Mouse (Mus musculus) frontal cortex, postnatal 10 days (tissue): Measurements from ENCODE around the gene Pdlim4.

Experiments
- DNase-seq, 2 experiments: peaks; one replicate each; pipeline ENCODE4 v3.0.0; 2022; ENCODE audit warnings: low spot score in 2 of 2, mixed read lengths in 1 of 2

Pdlim4 gene

GRCm38 (mm10) chr11:54092188-54092587 lies 23.4 kb upstream of the Pdlim4 start:
- no peak for DNase-seq

DNA sequence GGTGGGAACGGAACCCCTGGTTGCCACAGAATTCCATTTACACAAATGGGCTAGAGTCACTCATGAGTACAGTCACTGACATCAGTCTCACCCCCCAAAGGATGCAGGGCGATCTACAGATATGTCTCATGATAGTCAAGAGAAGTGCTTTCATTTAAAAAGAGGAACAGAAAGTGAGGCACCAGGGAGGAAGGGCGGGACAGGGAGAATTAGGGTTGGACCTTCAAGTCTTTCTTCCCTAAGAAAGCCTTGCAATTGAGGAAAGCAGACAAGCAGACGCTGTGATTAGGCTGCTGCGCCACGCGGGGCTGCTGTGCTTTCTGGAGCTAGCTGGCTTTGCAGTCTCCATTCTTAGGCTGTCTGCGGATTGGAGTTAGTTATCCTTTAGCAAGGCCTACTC lies 22.9 kb upstream of the Pdlim4 start:
- no peak for DNase-seq

GRCm38 (mm10) chr11:54090091-54090879 lies 21.5 kb upstream of the Pdlim4 start:
- no peak for DNase-seq

- peak in 1 of 2 experiments; percentile 66 for DNase-seq
These were observed 20.1 kb upstream of the Pdlim4 start for GRCm38 (mm10) chr11:54088947-54089317.

DNA sequence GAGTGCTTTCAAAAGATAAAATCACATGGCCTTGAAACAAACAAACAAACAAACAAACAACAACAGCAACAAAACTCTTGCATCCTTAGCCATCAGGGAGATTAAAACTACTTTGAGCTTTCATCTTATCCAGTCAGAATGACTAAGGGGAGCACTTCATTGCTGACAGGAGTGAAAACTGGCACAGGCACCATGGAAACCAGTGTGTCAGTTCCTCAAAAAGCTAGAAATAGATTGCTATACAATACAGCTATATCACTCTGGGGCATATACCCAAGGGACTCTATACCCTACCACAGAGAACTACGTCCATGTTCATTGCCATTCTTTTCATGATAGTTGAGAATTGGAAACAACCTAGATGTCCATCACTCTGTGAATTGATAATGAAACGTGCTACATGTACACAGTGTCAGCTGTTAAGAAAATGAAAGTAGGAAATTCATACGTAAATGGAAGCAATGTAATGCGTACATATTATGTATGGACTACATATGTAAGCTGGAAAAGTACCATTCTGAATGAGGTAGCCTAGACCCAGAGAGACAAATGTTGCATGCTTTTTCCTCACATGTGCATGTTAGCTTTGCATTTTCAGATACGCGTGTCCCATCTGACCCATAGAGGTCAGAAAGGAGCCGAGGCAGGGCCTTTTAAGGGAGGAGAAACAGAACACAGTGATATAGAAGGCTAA lies 19.6 kb upstream of the Pdlim4 start:
- DNase-seq, result no peak

- no peak for DNase-seq
These were observed 17.0 kb upstream of the Pdlim4 start for GRCm38 (mm10) chr11:54085816-54086215.

DNA sequence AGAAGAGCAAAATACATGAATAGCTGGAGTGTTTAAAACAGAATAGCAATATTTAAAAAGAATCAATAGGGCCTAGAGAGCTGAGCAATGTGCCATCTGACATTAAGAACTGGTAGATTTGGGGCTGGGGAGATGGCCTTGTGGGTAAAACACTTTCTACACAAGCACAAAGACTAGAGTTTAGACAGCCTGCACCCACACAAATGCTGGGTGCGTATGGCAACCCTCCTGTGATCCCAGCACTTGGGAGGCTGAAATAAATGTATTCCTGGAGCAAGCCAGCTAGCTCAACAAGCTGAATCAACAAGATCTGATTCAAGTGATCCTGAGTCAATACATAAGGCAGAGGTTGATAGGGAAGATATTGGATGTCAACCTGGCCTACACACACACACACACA lies 16.2 kb upstream of the Pdlim4 start:
- no peak for DNase-seq

GRCm38 (mm10) chr11:54082725-54083124 lies 13.9 kb upstream of the Pdlim4 start:
- DNase-seq, result no peak

DNA sequence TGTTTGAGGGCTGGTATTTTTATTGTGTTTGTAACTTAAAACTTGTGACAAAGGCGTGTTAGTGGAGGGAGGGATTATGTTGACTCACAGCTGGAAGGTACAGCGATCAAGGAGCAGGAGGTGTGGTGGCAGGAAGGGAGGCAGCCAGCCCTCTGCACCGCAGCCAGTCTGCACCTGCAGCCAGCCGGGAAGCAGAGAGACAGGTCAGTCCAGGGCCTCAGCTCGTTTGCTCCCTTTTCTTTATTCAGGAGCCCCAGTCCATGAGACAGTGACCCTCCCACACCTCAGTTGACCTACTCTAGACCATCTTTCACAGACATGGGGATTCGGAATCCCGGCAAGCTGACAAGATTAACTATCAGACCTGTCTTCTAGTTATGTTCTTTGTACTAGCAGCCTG lies 11.6 kb upstream of the Pdlim4 start:
- no peak for DNase-seq

- no peak for DNase-seq
These were observed 7.3 kb upstream of the Pdlim4 start for GRCm38 (mm10) chr11:54076101-54076500.

DNA sequence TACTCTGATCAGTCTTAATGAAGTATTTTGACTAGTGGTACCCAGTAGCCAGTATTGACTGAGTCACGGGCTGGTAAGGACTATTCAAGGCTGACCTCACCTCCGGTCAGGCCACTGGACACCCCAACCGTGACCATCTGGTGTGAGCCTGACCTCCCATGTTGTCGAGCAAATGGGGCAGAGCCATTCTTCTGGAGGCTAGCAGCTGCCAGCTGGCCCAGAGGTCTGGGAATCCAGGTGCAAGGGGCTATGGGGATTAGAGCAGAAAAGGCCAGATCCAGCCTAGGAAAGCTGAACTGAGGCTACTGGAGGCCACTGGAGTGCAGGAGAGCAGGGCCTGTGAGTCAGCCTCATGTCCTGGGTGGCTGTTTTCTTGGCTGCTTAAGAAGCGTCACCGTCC lies 6.5 kb upstream of the Pdlim4 start:
- no peak for DNase-seq

DNA sequence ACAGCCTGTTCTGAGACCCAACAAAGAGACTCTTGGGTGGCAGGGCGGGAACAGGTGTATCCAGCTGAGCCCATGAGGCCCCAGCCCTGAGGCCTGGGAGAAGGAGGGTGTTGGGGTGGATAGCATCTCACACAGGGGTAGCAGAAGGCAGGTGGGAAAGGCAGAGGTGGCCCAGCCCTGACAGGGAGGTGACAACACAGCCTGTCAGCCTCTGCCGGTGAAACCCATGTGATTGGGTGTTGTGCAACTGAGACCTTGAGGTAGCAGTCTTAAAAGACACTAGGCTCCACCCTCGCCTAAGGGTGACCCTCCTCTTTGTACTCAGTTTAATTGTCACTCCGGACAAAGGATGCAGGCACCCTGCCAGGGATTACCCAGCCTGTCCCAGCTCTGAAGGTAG lies 4.5 kb upstream of the Pdlim4 start:
- no peak for DNase-seq

DNA sequence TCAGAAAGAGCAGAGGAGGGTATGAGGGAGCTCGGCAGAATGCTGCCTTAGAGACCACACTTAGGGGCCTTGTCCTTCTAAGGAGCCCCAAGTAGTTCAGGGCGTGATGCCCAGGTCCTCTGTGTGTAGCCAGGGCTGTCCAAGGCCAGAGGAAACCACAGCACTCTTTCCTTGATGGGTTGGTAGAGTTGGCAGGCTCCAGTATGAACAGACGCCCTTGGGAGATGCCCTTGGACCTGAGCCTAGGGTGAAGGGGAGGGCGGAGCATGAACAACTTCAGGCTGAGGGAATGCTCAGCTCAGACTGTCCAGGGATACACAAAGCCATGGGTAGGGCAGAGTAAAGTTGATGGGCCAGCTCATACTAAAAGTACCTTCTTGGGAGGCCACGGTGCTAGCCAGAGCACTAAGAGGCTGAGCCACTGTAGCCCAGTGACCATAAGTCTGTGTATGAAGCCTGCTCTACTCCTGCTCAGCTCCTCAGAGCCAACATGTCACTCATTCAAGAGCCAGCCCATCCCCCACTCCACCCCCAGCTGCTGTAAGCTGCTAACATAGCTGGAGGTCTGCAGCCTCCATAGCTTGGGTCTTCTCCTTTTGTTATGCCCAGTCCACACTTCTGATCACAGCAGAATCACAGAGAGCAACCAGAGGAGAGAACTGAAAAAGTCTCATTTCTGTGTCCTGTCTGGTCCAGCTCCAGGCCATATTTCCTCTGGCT lies 3.1 kb upstream of the Pdlim4 start:
- DNase-seq, result no peak

DNA sequence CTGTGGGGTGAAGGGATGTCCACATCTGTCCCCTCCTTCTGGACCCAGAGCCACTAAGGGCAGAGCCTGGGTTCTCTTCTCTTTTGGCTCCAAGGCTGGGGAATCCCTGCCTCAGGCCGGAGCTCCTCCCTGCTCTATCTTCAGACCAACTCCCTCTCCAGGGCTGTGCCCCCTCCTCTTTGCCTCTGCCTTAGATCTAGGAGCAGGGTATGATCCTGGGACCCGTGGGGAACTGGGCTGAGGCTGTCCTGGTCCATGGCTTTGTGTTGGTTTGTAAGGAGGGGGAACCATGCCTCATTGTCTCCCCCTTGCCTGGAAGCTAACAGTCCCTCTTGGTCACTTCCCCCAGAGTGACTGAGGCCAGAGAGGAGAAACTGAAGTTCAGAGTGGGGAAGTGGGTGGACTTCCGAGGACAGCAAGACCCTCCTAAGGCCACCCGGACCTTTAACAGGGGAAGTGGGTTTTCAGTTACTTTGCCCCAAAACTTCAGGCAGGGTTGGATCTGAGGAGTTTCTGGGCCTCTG lies 756 bp downstream of the Pdlim4 start:
- no peak for DNase-seq

GRCm38 (mm10) chr11:54067318-54067995 lies 1.4 kb downstream of the Pdlim4 start:
- DNase-seq, result no peak

- no peak for DNase-seq
These were observed 2.4 kb downstream of the Pdlim4 start for GRCm38 (mm10) chr11:54066400-54066799.

- no peak for DNase-seq
These were observed 3.0 kb downstream of the Pdlim4 start for GRCm38 (mm10) chr11:54065915-54066178.

GRCm38 (mm10) chr11:54065106-54065914 lies 3.5 kb downstream of the Pdlim4 start:
- DNase-seq, result no peak

- no peak for DNase-seq
These were observed 4.3 kb downstream of the Pdlim4 start for GRCm38 (mm10) chr11:54064412-54064978.

DNA sequence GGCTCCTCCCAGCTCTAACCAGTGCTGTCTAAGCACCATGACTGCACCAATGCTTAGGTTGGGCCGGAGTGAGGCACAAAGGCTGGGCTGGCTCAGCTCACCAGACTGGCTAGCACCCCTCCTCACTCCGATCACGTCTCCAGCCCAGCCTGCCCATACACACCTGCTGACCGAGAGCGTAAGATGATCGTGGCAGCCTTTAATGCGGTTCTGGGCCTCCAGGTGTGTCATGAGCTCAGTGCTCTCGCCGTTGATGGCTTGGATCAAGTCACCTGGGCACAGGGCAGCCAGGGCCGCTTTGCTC lies 5.4 kb downstream of the Pdlim4 start:
- DNase-seq, result no peak
